Comparison of ENCODE assay signal across 8 mouse cellular contexts in genomic region chr11:87108755-87109518, GRCm38 (mm10). TPM values are rescaled to one million over a fixed set of nuclear protein-coding genes. Genes with fewer than 3 reads are reported as not detected.
A peak's percentile ranks its signal among the peaks of the same experiment; 100 is the strongest.
DNase-seq lines count a peak whose midpoint lies in the region; ATAC-seq lines count a peak whose summit lies in the region.

TSS of gene Ska2 (plus strand) at chr11:87109234.

- peak; percentile 100 for ATAC-seq in hindbrain, embryonic 12.5 days (ENCODE audit: low FRiP score)

- peak within 1 kb of the TSS; percentile 94 for H3K9ac ChIP-seq in hindbrain, embryonic 12.5 days

- H3K4me3 ChIP-seq in hindbrain, embryonic 12.5 days, result peak within 1 kb of the TSS; percentile 75

- H3K9me3 ChIP-seq in hindbrain, embryonic 12.5 days (replicated peaks), result no peaks in the 10 kb centered on the region

- DNase-seq in NIH3T3 (ENCODE audit: low read depth), result peak; percentile 100
- peak; percentile 98 for DNase-seq in cerebellum, postnatal 10 days
- peak; percentile 97 to 99 for DNase-seq in frontal cortex, postnatal 10 days (ENCODE audit: low spot score in 2 of 2)
- peak; percentile 97 to 99 for DNase-seq in layer of hippocampus, postnatal 14 days (ENCODE audit: low spot score in 2 of 2)
- DNase-seq in lung, postnatal 14 days, result peak; percentile 95
- peak; percentile 98 for DNase-seq in retina, adult 2 months (ENCODE audit: low read depth, low spot score)
- peak; percentile 95 to 97 for DNase-seq in thymus, postnatal 36 days

- H3K4me1 ChIP-seq in hindbrain, embryonic 12.5 days, result peaks cover 24% of the 10 kb centered on the region

- no peaks in the 10 kb centered on the region for H3K27me3 ChIP-seq in hindbrain, embryonic 12.5 days

- H3K27ac ChIP-seq in hindbrain, embryonic 12.5 days, result peak within 1 kb of the TSS; percentile 96

- H3K36me3 ChIP-seq in hindbrain, embryonic 12.5 days, result peaks cover 33% of the 10 kb centered on the region

- H3K4me2 ChIP-seq in hindbrain, embryonic 12.5 days (replicated peaks), result peak within 1 kb of the TSS; percentile 65

- WGBS in hindbrain, embryonic 12.5 days, result under 1% methylated on average over 40 of the region's 40 CpGs

RNA-seq across cellular contexts. Expression of gene Ska2, which starts in this region (rescaled TPM):
- polyA plus RNA-seq in hindbrain, embryonic 12.5 days (2016; fragmentation: Nextera tagmentation; extraction: Ambion mirVana), result 80.6 and 81.7 TPM in 2 replicates
- total RNA-seq in layer of hippocampus, postnatal 14 days (2021), result 10 to 100 TPM; 13.1 to 14.1 TPM

Comparison
In these comparisons a context has a peak if more than half of its experiments do, and no peak if none do; other contexts are left out.
1. Peak in every context shown above with its lines: DNase-seq, ATAC-seq, H3K4me3 ChIP-seq and H3K27ac ChIP-seq.